17 mouse cellular contexts compared by ENCODE assay signal in the genomic region with DNA sequence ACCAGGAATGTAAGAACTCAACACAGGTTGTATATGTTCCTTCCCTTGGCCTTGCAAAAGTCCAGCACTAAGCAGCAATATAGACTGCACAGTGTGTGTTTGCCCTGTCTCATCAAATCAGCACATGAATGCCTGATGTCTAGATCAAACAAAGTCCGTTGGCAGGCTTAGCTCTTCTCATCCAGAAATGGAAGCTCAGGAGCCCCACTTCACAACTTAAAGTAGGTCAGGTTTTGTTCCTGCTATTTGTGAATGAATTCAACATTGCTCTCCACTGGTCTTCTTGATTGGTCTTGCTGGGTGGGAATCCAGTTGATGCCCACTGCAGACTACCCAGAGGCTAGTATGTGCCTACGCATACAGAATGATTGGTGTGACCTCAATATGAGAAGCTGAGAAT.
DNase-seq lines count a peak whose midpoint lies in the region; TF ChIP-seq lines count a peak whose summit lies in the region.
"Had no signal": no experiment of that assay in that cellular context is flagged by ENCODE, and none has a peak within 500 bp of the region (broad histone marks: within the 10 kb centered on the region; RNA-seq: fewer than 3 reads in every experiment).

No protein-coding gene starts in this region.

- H3K4me1 ChIP-seq in midbrain, embryonic 10.5 days: peaks cover 8% of the 10 kb centered on the region; the same call in 1 of the 2 replicates
- H3K4me1 ChIP-seq: hindbrain, embryonic 10.5 days had no signal

- no peak for TF ChIP-seq CTCF in layer of hippocampus, adult 2 months (conservative IDR thresholded peaks at IDR 0.05)

- WGBS in midbrain, embryonic 10.5 days: 79% methylated on average over 2 of the region's 2 CpGs

- H3K27ac ChIP-seq in layer of hippocampus, adult 2 months: peak overlapping the region; percentile 6; the same call in 1 of the 2 replicates
- H3K27ac ChIP-seq in midbrain, embryonic 10.5 days (replicated peaks): no peak overlapping the region
- H3K27ac ChIP-seq: heart, embryonic 15.5 days; hindbrain, embryonic 10.5 days; liver, embryonic 12.5 days; stomach, postnatal 0 days had no signal

- H3K4me3 ChIP-seq in layer of hippocampus, adult 2 months: no peak overlapping the region
- no peak overlapping the region for H3K4me3 ChIP-seq in midbrain, embryonic 10.5 days
- H3K4me3 ChIP-seq: heart, embryonic 15.5 days; hindbrain, embryonic 10.5 days; liver, embryonic 12.5 days had no signal

- no peaks in the 10 kb centered on the region for H3K27me3 ChIP-seq in midbrain, embryonic 10.5 days (ENCODE audit: low read depth, poor library complexity, severe bottlenecking)
- H3K27me3 ChIP-seq: CH12.LX; heart, embryonic 15.5 days; liver, embryonic 12.5 days had no signal

- DNase-seq in cerebellum, adult 9-11 months: peak; percentile 4
- no peak for DNase-seq in cerebellum, postnatal 25 days
- no peak for DNase-seq in layer of hippocampus, adult 2 months (ENCODE audit: low spot score in 2 of 2)
- no peak for DNase-seq in layer of hippocampus, adult 18-20 months (ENCODE audit: low spot score in 2 of 2)
- DNase-seq in midbrain, embryonic 10.5 days (ENCODE audit: low spot score): peak; percentile 15
- peak; percentile 98 for DNase-seq in retina, postnatal 1 day
- DNase-seq in MN1 (ENCODE audit: low spot score): no peak
- DNase-seq in c-Kit-positive CD71-positive TER-119-positive erythroid progenitor cells, embryonic 14.5 days (ENCODE audit: low spot score): no peak
- DNase-seq: adrenal gland, postnatal 36 days; cerebellum, adult 18-20 months; heart, adult 18-20 months; thymus, postnatal 4 days had no signal

- no peaks in the 10 kb centered on the region for H3K9me3 ChIP-seq in midbrain, embryonic 10.5 days (replicated peaks)
- H3K9me3 ChIP-seq: heart, embryonic 15.5 days; hindbrain, embryonic 10.5 days; liver, embryonic 12.5 days had no signal

- H3K36me3 ChIP-seq in midbrain, embryonic 10.5 days: no peaks in the 10 kb centered on the region
- H3K36me3 ChIP-seq: heart, embryonic 15.5 days; hindbrain, embryonic 10.5 days; liver, embryonic 12.5 days had no signal

Comparison
In these comparisons a context has a peak if more than half of its experiments do, and no peak if none do; other contexts are left out.
1. DNase-seq: peak in cerebellum, adult 9-11 months (single experiment), midbrain, embryonic 10.5 days (single experiment) and retina, postnatal 1 day (single experiment); none in cerebellum, postnatal 25 days (0 of 2), layer of hippocampus, adult 2 months (0 of 2), layer of hippocampus, adult 18-20 months (0 of 2), MN1 (single experiment) and c-Kit-positive CD71-positive TER-119-positive erythroid progenitor cells, embryonic 14.5 days (single experiment).